Mouse (Mus musculus) neural tube, embryonic 10.5 days (tissue): ENCODE results near the gene Scimp.
"Not testable (repeated sequence)": the region's sequence is repeated elsewhere in the genome, so short reads cannot be mapped to it uniquely, and the experiment has no call there.

ENCODE experiments used
- DNase-seq: peaks from one replicate; pipeline ENCODE4 v3.0.0-alpha.2; 2017; ENCODE audit warnings: low spot score; ENCODE audit errors: extremely low spot score

The Scimp gene

DNA sequence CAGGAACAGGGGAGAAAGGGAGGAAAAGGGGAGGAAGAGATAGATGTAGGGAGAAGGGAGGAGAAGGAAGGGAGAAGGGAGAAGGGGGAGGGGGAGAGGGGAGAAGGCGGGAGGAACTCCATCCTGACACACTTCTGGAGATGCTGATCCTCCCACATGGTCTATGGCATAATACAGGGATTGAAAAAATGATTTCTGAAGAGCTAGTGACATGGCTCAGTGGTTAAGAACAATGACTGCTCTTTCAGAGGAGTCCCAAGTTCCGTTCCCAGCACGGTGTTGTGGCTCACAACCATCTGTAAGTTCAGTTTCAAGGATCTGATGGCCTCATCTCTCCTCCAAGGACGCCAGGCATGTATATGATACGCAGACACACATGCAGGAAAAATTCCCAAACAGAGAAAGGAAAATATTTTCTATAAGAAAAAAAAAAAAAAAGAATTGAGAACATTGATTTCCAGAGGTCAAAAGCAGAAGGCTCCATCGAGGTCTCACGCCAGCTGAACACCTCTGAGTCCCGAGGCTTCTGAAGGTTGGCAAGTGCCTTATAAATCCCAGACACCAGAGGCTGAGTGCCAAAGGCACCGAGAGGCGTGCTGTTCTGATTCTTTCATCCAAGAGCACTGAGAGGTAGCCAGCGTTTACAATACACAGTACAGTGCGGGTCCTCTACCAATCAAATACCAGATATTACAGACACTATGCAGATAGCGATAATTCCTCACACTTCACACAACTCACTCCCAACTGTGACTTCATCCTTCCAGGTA is 730 bp downstream of the Scimp start:
- no peak for DNase-seq

DNA sequence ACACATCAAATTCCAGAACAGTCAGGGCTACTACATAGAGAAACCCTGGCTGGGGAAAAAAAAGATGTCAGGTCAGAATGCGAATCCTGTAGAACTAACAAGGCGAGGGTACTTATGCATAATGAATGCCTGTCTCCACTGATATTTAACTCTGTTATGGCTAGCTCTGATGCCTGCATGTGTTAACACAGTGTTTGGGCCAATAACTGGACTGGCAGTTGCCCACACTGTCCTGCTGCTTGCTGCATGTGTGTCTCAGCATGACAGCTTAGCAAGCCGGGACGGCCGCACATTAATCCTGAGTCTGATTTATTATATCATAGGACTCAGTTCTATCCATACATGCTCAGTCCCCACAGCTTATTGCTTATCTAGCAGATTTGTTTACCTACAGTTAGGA is 1.3 kb downstream of the Scimp start:
- DNase-seq, result no peak

GRCm38 (mm10) chr11:70809011-70809410 is 3.4 kb downstream of the Scimp start:
- no peak for DNase-seq

GRCm38 (mm10) chr11:70808101-70808500 is 4.3 kb downstream of the Scimp start:
- no peak for DNase-seq

DNA sequence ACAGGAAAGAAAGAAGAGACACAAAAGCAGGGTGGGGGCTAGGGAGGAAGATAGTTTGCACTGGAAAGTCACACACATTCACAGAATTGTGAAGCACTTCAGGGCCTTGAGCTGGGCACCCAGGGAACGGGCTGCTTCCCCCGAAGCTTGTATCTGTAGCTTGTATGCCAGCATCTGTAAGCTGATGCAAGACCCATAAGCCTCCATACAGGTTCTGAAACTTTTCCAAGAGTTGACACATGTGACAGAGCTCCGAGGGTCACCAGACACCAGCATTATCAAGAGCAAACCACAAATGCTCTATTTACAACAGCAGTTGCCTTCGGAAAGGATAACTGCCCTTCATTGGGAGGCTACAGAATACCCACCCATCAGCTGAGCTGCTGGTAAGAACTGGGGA is 4.8 kb downstream of the Scimp start:
- DNase-seq, result no peak

DNA sequence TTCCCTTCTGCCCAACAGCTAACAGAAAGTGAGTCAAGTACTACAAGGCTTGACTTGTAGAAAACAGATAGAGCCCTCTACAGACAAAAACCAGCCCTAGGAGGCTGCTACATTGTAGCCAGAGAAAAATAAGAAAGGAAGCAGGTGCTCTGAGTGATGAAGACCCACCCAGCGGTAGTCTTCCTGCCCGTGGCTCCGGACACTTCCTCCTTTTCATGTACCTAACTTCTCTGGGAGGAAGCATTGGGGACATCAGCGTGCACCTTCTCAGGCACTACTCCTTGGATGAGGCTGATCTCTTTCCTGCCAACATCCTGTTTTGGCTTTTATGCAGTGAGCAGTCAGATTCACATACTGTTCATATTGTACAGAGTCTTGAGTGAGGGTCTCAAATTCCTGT is 5.7 kb downstream of the Scimp start:
- no peak for DNase-seq

DNA sequence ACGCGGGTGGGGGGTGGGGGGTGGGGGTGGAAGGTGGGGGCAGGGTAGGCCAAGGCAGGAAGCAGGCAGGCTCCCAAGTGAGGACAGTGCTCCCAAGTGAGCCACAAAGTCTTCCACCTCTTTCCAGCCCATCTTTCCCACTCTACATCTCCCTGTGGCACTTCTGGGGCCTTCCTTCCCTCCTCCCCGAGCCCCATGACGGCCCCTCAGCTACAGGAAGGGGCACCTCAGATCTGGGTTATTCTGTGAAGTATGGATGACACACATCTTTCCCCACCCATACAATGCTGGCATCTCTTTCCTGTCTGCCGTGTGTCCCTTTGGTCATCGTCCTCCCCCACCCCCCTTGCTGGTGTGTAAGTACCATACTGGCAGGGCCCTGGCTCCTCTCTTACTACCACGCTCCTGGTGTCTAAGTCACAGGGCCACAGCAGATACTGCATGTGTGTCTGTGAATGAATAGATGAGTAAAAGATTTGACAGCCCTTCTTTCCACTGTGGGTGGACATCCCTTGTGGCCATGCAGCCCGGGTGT is 6.7 kb downstream of the Scimp start:
- no peak for DNase-seq

- no peak for DNase-seq
Observed at GRCm38 (mm10) chr11:70804395-70804794, 8.0 kb downstream of the Scimp start.

DNA sequence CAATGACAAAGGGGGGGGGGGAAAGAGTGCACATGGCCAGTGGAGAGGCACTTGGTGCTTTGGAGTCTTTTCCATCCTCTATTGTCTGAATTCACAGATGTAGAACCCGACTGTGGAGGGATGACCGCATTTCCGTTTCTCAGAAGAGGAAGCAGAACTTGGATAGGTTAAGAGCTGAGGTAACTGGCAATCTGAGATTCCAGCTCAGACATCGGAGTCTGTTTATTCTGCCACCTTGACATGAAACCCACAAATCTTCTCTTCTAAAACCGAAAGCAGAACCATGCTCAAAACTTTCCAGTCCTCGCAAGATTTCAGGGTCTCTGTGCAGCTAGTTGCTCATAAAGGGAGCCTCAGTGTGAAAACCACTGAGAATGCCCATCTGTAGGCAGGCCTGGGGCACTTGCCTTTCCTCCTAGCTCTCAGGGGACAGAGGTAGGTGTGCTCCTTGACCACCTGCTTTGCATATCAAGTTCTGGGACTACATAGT is 8.6 kb downstream of the Scimp start:
- DNase-seq, result no peak

DNA sequence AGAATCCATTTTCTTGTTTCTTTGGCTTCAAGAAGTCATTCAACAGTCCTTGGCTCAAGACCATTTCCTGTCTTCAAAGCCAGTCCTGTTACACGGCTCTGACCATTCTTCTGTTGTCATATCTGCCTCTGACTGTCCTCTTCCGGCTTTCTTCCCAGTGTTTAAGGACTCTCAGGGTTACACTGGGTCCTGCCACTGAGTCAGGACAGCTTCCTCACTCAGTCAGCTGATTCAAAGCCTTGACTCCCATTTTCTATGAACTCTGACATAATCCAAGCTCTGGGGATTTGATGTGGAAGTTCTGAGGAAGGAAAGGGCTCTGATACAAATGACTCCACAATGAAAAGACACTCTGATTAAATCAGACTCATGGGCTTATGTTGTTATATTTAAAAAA is 9.5 kb downstream of the Scimp start:
- no peak for DNase-seq

DNA sequence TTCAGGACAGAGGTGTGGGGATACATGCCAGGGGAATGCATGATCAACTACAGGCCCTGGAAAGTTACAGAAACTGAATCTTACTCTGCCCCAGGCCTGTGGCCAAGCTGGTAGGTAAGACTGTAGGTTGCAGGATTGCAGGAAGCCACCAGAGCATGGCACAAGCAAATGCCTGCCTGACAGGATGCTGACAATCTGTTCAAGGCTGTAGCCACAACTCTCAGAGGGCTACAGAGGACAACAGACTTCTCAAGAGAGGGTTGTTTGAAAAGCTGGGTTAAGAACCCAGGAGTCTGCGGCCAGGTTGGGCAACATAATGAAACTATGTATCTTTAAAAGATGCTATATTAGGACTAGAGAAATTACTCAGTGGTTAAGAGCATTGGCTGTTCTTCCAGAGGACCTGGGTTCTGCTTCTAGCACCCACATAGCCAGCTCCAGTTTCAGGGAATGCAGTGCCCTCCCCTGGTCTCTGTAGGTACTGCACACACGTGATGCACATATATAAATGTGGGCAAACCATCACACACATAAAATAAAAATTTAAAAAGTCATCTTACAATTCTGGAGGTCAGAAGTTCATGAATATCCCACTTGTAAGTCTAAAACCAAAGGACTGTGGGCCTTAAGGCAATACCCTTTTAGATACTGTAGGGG is 10.1 kb downstream of the Scimp start:
- DNase-seq, result no peak

DNA sequence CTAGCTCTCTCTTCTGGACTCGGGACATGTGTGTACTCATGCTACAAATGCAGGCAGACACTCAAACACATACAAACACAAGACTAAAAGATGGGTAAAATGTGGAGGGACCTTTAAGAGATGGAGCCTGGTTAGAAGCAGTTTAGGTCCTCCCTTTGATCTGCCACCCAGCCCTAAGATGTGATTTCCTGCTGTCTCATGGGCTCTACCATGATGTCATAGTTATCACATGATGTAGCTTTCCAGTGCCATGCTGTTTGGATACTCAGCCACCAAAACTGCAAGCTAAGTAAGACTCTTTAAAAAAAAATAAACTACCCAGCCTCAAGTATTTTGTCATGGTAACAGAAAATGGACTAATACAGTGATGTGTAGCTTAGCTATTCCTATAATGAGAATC is 20.0 kb downstream of the Scimp start:
- no peak for DNase-seq

DNA sequence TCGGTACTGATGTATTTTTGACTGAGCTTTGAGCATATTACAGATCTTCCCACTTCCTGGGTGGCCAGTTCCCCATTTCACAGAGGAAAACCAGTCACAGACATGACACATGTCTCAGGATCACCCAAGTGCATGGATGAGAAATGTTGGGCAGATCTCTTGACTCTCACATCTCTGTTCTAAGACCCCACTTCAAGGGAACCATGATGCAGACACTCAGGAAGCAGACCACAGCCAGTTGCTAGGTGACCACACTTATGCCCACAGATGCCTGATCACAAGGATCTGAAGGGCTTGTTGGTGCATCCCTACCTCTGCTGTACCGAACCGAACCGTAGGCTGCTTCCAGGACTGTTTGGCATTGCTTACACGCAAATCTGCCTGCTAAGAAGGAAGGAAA is 20.7 kb downstream of the Scimp start:
- DNase-seq, result no peak

GRCm38 (mm10) chr11:70790874-70791551 is 21.4 kb downstream of the Scimp start:
- DNase-seq, result no peak

DNA sequence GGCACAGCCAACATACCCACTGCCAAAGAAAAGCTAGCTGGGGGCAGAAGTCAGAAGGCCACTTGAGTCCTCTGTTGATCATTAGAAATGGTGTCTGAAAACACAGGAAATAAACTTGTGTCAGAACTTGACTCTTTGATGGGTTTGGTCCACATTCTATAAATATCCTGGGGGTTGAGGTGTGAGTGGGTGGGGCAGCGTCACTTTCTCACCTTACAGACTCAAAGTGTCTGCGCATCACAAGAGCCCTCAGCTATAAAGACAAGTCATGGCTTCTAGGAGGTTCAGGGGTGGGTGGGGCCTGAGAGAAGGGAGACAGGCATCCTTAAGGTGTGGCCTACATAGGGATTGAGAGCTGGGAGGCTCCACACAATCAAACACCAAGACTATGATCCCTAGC is 22.0 kb downstream of the Scimp start:
- no peak for DNase-seq

GRCm38 (mm10) chr11:70788972-70789655 is 23.3 kb downstream of the Scimp start:
- no peak for DNase-seq

DNA sequence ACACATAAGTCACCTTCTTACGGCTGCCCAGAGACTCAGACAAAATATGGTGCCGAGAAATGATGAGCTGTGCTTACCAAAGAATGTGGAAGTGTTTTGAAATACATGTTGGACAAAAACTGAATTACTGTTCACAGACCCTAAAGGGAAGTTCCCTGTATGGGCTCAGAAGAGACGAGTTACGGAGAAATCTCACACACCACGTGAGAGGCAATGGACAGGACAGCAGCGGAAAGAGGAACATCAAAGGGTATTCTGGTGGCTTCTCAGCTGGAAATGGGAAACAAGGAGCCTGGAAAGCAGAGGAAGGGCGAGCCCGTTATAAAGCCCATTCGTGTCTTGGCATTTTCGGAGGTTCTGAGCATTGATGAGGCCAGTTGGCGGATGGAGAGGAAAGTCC is 25.3 kb downstream of the Scimp start:
- no peak for DNase-seq

DNA sequence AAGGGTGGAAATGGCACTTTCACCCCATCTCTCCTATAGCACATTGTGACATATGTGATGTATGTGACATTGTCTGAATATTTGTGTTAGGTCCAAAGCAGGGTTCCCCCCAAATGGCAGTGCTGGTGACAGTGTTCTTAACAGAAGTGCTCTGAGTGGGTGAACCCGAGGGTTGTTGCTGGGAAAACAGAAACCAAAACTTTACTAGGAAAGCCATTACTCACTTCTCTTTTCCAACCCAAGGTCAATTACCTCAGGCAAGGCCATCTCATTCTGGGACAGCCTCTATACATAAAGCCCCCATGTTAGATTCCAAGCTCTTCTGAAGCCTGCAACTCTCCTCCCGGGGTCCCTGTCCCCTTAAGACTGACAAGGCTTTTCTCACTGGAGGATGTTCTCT is 26.5 kb downstream of the Scimp start:
- no peak for DNase-seq

GRCm38 (mm10) chr11:70778058-70778457 is 34.3 kb downstream of the Scimp start:
- DNase-seq, result not testable (repeated sequence)

- no peak for DNase-seq
Observed at GRCm38 (mm10) chr11:70777634-70778033, 34.8 kb downstream of the Scimp start.

- peak; percentile 60 for DNase-seq
Observed at GRCm38 (mm10) chr11:70776830-70777571, 35.4 kb downstream of the Scimp start.
